Mouse (Mus musculus): ENCODE measurements around the gene Tns3. TPM values are rescaled to one million over a fixed set of nuclear protein-coding genes. Genes with fewer than 3 reads are reported as not detected.

Gene Tns3
- polyA plus RNA-seq, 1 experiment from 2014 or later: 12.6 TPM

- Histone ChIP-seq H3K4me2 (replicated peaks) (no peak overlapping the region), H3K4me1 (no peaks in the 10 kb centered on the region), H3K9ac (no peak overlapping the region), H3K4me3 (no peak overlapping the region), H3K27ac (no peak overlapping the region), H3K9me3 (no peaks in the 10 kb centered on the region), H3K27me3 (replicated peaks) (no peaks in the 10 kb centered on the region), H3K36me3 (no peaks in the 10 kb centered on the region)
- WGBS: 88% methylated on average over 6 of the region's 6 CpGs
- no peak for ATAC-seq (ENCODE audit: low FRiP score, low read depth)
These were observed 11.6 kb upstream of the Tns3 start for GRCm38 (mm10) chr11:8675701-8676474.

- Histone ChIP-seq H3K9ac (no peak overlapping the region), H3K4me1 (no peaks in the 10 kb centered on the region), H3K27ac (no peak overlapping the region), H3K36me3 (no peaks in the 10 kb centered on the region), H3K4me2 (replicated peaks) (no peak overlapping the region), H3K9me3 (no peaks in the 10 kb centered on the region), H3K4me3 (no peak overlapping the region), H3K27me3 (replicated peaks) (no peaks in the 10 kb centered on the region)
- WGBS: 91% methylated on average over 3 of the region's 3 CpGs
- no peak for ATAC-seq (ENCODE audit: low FRiP score, low read depth)
These were observed 10.3 kb upstream of the Tns3 start for GRCm38 (mm10) chr11:8674549-8675149.

- no peaks in the 10 kb centered on the region for H3K36me3 ChIP-seq
- no peak overlapping the region for H3K4me2 ChIP-seq (replicated peaks)
- H3K4me3 ChIP-seq: no peak overlapping the region
- no peak overlapping the region for H3K9ac ChIP-seq
- no peaks in the 10 kb centered on the region for H3K4me1 ChIP-seq
- H3K27ac ChIP-seq: no peak overlapping the region
- no peak for ATAC-seq (ENCODE audit: low FRiP score, low read depth)
- H3K27me3 ChIP-seq (replicated peaks): no peaks in the 10 kb centered on the region
- 78% methylated on average over 4 of the region's 4 CpGs for WGBS
- no peaks in the 10 kb centered on the region; the same call in 1 of the 2 replicates for H3K9me3 ChIP-seq
These were observed 7.4 kb upstream of the Tns3 start for GRCm38 (mm10) chr11:8671698-8672097.

GRCm38 (mm10) chr11:8669138-8669537 is 4.8 kb upstream of the Tns3 start:
- no peak for ATAC-seq (ENCODE audit: low FRiP score, low read depth)
- Histone ChIP-seq H3K4me3 (no peak overlapping the region), H3K27ac (no peak overlapping the region), H3K9ac (no peak overlapping the region), H3K27me3 (replicated peaks) (peaks cover 7% of the 10 kb centered on the region; the same call in 1 of the 2 replicates), H3K36me3 (no peaks in the 10 kb centered on the region), H3K4me1 (peaks cover 4% of the 10 kb centered on the region; the same call in 1 of the 2 replicates), H3K9me3 (no peaks in the 10 kb centered on the region; the same call in 1 of the 2 replicates), H3K4me2 (replicated peaks) (no peak overlapping the region)
- WGBS: 88% methylated on average over 2 of the region's 2 CpGs

GRCm38 (mm10) chr11:8664797-8665196 is 462 bp upstream of the Tns3 start:
- ATAC-seq (ENCODE audit: low FRiP score, low read depth): 0 out of 2 replicates have a peak, but pooled peaks have one; percentile 1
- Histone ChIP-seq H3K4me2 (replicated peaks) (peak overlapping the region; percentile 95), H3K4me3 (peak overlapping the region; percentile 69), H3K4me1 (peaks cover 16% of the 10 kb centered on the region; the same call in 1 of the 2 replicates), H3K27ac (no peak overlapping the region), H3K9ac (no peak overlapping the region; the same call in 1 of the 2 replicates), H3K27me3 (replicated peaks) (peaks cover 7% of the 10 kb centered on the region; the same call in 1 of the 2 replicates), H3K36me3 (no peaks in the 10 kb centered on the region), H3K9me3 (no peaks in the 10 kb centered on the region; the same call in 1 of the 2 replicates)
- 47% methylated on average over 5 of the region's 5 CpGs for WGBS

- H3K27ac ChIP-seq: no peak overlapping the region
- H3K4me2 ChIP-seq (replicated peaks): peak overlapping the region; percentile 95
- peaks cover 7% of the 10 kb centered on the region; the same call in 1 of the 2 replicates for H3K27me3 ChIP-seq (replicated peaks)
- no peaks in the 10 kb centered on the region; the same call in 1 of the 2 replicates for H3K9me3 ChIP-seq
- under 1% methylated on average over 52 of the region's 52 CpGs for WGBS
- ATAC-seq (ENCODE audit: low FRiP score, low read depth): peak; percentile 67
- H3K4me3 ChIP-seq: peak overlapping the region; percentile 69
- no peaks in the 10 kb centered on the region for H3K36me3 ChIP-seq
- peaks cover 21% of the 10 kb centered on the region; the same call in 1 of the 2 replicates for H3K4me1 ChIP-seq
- H3K9ac ChIP-seq: peak overlapping the region; percentile 83
These were observed 617 bp downstream of the Tns3 start for GRCm38 (mm10) chr11:8663444-8664392.

DNA sequence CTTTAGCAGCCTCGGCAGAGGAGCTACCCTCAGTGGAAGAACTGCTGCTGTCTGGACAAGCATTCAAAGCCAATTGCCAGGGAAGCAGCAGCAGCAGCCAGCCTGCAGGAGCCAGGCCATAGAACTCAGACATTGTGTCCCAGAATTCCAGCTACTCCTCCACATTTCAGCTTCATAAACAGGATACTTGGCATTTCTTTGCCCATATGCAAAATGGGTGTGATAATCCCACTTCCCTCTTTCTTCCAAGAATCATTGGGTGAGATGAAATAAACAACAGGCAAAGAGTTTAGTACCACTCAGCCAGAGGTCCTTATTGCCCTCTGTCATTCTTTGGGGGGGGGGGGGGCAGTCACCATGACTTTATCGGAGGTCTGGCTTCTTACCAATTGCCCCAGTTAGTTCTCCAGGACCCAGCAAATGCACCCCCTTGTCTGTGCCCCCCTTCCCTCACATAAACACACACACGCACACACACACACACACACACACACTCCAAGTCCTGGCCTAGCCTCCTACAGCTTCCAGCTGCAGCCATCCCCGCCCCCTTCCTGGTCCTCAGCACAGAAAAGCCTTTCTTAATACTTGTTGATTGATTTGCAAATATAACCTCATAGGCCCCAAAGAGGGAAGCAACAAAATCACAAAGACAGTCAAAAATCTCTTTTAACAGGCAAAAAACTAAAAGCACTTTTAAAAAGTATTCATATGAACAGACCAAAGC is 1.5 kb downstream of the Tns3 start:
- no peaks in the 10 kb centered on the region for H3K36me3 ChIP-seq
- no peak for ATAC-seq (ENCODE audit: low FRiP score, low read depth)

DNA sequence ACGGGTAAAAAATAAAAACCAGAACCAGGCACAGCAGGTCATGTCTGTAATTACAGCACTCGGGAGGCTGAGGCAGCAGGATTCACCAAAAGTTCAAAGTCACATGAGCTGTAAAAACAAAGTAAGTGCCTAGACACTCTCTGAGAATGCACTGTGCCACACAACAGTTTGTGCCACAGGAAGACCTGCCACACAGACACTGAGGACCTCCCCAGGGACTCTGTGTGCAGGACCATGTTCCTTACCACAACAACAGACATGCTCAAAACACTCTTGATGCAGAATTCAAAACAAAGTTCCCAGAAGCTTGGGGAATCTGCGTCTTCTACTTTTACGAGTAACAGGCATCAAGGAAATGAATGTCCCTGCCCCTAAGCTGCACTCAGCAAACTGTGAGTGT is 3.4 kb downstream of the Tns3 start:
- peaks cover 21% of the 10 kb centered on the region; the same call in 1 of the 2 replicates for H3K4me1 ChIP-seq
- WGBS: 74% methylated on average over 4 of the region's 4 CpGs
- H3K4me2 ChIP-seq (replicated peaks): no peak overlapping the region
- H3K9me3 ChIP-seq: no peaks in the 10 kb centered on the region
- no peak for ATAC-seq (ENCODE audit: low FRiP score, low read depth)
- peaks cover 7% of the 10 kb centered on the region; the same call in 1 of the 2 replicates for H3K27me3 ChIP-seq (replicated peaks)
- H3K27ac ChIP-seq: no peak overlapping the region
- H3K4me3 ChIP-seq: no peak overlapping the region
- H3K9ac ChIP-seq: no peak overlapping the region
- H3K36me3 ChIP-seq: no peaks in the 10 kb centered on the region

More for the DNA sequence above, 1.5 kb downstream of the Tns3 start:
- no peaks in the 10 kb centered on the region for H3K9me3 ChIP-seq
- no peak overlapping the region for H3K27ac ChIP-seq
- no peak overlapping the region; the same call in 1 of the 2 replicates for H3K9ac ChIP-seq
- peak overlapping the region; percentile 95 for H3K4me2 ChIP-seq (replicated peaks)
- peaks cover 7% of the 10 kb centered on the region; the same call in 1 of the 2 replicates for H3K27me3 ChIP-seq (replicated peaks)
- H3K4me3 ChIP-seq: no peak overlapping the region
- 16% methylated on average over 4 of the region's 4 CpGs for WGBS
- peaks cover 21% of the 10 kb centered on the region; the same call in 1 of the 2 replicates for H3K4me1 ChIP-seq

DNA sequence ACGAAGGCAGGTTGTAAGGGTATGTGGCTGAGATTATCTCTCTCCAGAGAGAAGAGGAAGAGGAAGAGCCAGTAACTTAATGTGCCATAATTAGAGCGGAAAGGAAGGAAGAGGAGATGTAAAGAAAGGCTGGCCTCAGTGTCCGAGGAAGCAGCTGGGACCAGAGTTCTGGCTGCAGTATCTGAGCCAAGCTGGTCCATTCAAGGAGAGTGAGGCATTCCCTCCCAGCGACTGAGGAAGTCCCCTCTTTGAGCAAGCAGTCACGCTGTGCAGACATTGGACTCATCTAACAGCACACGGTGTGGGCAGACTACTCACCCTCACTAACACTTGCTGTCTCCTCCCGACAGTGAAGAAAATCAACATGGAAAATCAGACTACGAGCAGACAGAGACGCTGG is 4.5 kb downstream of the Tns3 start:
- H3K4me2 ChIP-seq (replicated peaks): peak overlapping the region; percentile 20; the same call in 1 of the 2 replicates
- H3K27ac ChIP-seq: no peak overlapping the region
- 59% methylated on average over 9 of the region's 9 CpGs for WGBS

DNA sequence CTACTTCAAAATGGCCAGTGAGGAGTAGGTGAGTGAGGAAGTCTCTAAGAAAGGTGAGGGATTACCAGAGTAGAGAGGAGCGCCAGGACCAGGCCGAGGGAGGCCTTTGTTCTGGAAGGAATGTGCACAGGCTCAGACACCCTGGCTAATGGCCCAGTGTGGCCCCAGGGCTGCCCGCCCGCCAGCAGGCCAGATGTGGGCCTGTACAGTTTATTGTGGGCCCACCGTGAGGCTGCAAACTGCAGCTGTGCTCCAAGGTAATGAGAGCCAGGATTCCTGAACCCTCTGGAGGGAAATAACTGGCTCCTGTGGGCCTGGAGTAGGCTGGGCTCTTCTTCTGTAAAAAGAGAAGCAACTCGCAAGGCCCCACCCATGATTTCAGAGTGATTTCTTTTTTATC is 5.3 kb downstream of the Tns3 start:
- H3K9ac ChIP-seq: no peak overlapping the region
- H3K27me3 ChIP-seq (replicated peaks): no peaks in the 10 kb centered on the region
- H3K4me2 ChIP-seq (replicated peaks): no peak overlapping the region
- ATAC-seq (ENCODE audit: low FRiP score, low read depth): no peak
- no peaks in the 10 kb centered on the region for H3K9me3 ChIP-seq
- no peaks in the 10 kb centered on the region for H3K36me3 ChIP-seq
- H3K4me1 ChIP-seq: peaks cover 17% of the 10 kb centered on the region; the same call in 1 of the 2 replicates
- H3K4me3 ChIP-seq: no peak overlapping the region
- WGBS: 30% methylated on average over 6 of the region's 6 CpGs
- H3K27ac ChIP-seq: no peak overlapping the region

More for the DNA sequence above, 4.5 kb downstream of the Tns3 start:
- H3K9ac ChIP-seq: no peak overlapping the region
- no peak overlapping the region for H3K4me3 ChIP-seq
- H3K9me3 ChIP-seq: no peaks in the 10 kb centered on the region
- no peak for ATAC-seq (ENCODE audit: low FRiP score, low read depth)
- peaks cover 21% of the 10 kb centered on the region; the same call in 1 of the 2 replicates for H3K4me1 ChIP-seq
- no peaks in the 10 kb centered on the region; the same call in 1 of the 2 replicates for H3K27me3 ChIP-seq (replicated peaks)
- H3K36me3 ChIP-seq: no peaks in the 10 kb centered on the region

GRCm38 (mm10) chr11:8657493-8657892 is 6.8 kb downstream of the Tns3 start:
- WGBS: 85% methylated on average over 8 of the region's 8 CpGs
- Histone ChIP-seq H3K4me1 (peaks cover 19% of the 10 kb centered on the region), H3K9ac (no peak overlapping the region), H3K27ac (no peak overlapping the region), H3K27me3 (replicated peaks) (no peaks in the 10 kb centered on the region), H3K9me3 (no peaks in the 10 kb centered on the region), H3K36me3 (no peaks in the 10 kb centered on the region), H3K4me2 (replicated peaks) (no peak overlapping the region), H3K4me3 (no peak overlapping the region)
- ATAC-seq (ENCODE audit: low FRiP score, low read depth): no peak
